Comparison of ENCODE assay signal across 8 mouse cellular contexts in the genomic region with DNA sequence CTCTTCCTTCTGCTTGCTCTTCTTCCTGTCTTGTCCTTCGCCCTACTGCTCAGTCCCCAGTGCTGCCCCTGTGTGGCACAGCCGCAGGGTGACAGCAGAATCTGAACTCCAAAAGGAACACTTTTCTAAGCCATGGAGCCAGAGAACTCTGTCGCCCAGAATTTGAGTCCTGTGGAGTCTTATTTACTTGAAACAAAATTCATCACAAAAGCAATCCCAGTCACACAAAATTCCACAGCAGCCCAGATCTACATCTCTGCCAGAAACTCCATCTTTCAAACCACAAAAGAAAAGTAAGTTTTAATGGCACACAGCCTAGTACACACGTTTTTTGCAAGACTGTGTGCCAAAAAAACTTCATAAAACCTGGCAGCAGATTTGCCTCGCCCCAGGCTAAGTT. TPM values are rescaled to one million over a fixed set of nuclear protein-coding genes. Genes with fewer than 3 reads are reported as not detected.
A peak's percentile ranks its signal among the peaks of the same experiment; 100 is the strongest.
DNase-seq lines count a peak whose midpoint lies in the region; TF ChIP-seq lines count a peak whose summit lies in the region.

No protein-coding gene starts in this region.

- no peak for DNase-seq in heart, embryonic 10.5 days (ENCODE audit: low spot score)
- no peak for DNase-seq in heart, adult 9 months (ENCODE audit: low spot score in 2 of 2)
- DNase-seq in CH12.LX (ENCODE audit: extremely low read depth): peak; percentile 52
- DNase-seq in cerebellum, adult 11 months: peak; percentile 29
- peak; percentile 36 to 42 for DNase-seq in heart, postnatal 14 days
- DNase-seq in lung, adult 2 months: peak; percentile 11
- peak; percentile 34 for DNase-seq in retina, postnatal 1 day
- DNase-seq in urinary bladder, adult 2 months (ENCODE audit: low spot score): no peak

- H3K36me3 ChIP-seq in heart, embryonic 10.5 days: peaks cover 11% of the 10 kb centered on the region
- peaks cover 6 to 38% of the 10 kb centered on the region in 2 experiments for H3K36me3 ChIP-seq in CH12.LX (replicated peaks in 1 of 2; ENCODE audit: control insufficient read depth in 1 of 2, insufficient read depth in 1 of 2, low read length in 1 of 2)

- peak overlapping the region; percentile 81; the same call in 1 of the 2 replicates for H3K4me2 ChIP-seq in CH12.LX (ENCODE audit: insufficient read depth, low read depth, poor library complexity, severe bottlenecking)

- TF ChIP-seq EP300 in CH12.LX (IDR thresholded peaks at IDR 0.05; ENCODE audit: low read length): no peak

- TF ChIP-seq CTCF in CH12.LX (conservative IDR thresholded peaks at IDR 0.05 in 1 of 2, IDR thresholded peaks at IDR 0.05 in 1 of 2; ENCODE audit: low read depth in 2 of 2, low read length in 2 of 2): peak in 1 of 2 experiments; percentile 65; a peak in 2 of 4 replicates
- TF ChIP-seq CTCF in lung, adult 2 months (IDR thresholded peaks at IDR 0.05; ENCODE audit: insufficient read depth, low read length): peak; percentile 71

- H3K9ac ChIP-seq in CH12.LX (ENCODE audit: insufficient read depth, low read depth): peak overlapping the region; percentile 3; the same call in 1 of the 2 replicates

- H3K9me3 ChIP-seq in heart, embryonic 10.5 days: no peaks in the 10 kb centered on the region
- no peaks in the 10 kb centered on the region for H3K9me3 ChIP-seq in CH12.LX (replicated peaks; ENCODE audit: low read length)

- H3K27me3 ChIP-seq in heart, embryonic 10.5 days (ENCODE audit: insufficient read depth, poor library complexity, severe bottlenecking): no peaks in the 10 kb centered on the region
- no peaks in the 10 kb centered on the region for H3K27me3 ChIP-seq in CH12.LX (replicated peaks)

- in situ Hi-C loops in CH12.LX (cut with MboI; ENCODE audit: low pct_ligation_motif_present, low pct_unique_long_range_greater_than_20kb, low sequenced_read_pairs): no loop called here

- H3K4me3 ChIP-seq in heart, embryonic 10.5 days: peak overlapping the region; percentile 12; the same call in 1 of the 2 replicates
- peak overlapping the region; percentile 35 to 48 (median 42) for H3K4me3 ChIP-seq in CH12.LX (replicated peaks in 1 of 3; ENCODE audit: low read depth in 2 of 3, low read length in 2 of 3, poor library complexity in 1 of 3)
- peak overlapping the region; percentile 53 for H3K4me3 ChIP-seq in lung, adult 2 months (replicated peaks; ENCODE audit: extremely low read depth, low read depth, low read length)

- dilution Hi-C loops in CH12.LX (cut with MboI; ENCODE audit: extremely low pct_ligation_motif_present, extremely low pct_unique_long_range_greater_than_20kb, low sequenced_read_pairs): no loop called here

- intact Hi-C loops in heart, postnatal 14 days (cut with DNase I): no loop called here

- 0 out of 2 replicates have a peak overlapping the region, but pooled peaks have one; percentile 22 for H3K27ac ChIP-seq in heart, embryonic 10.5 days
- no peak overlapping the region for H3K27ac ChIP-seq in CH12.LX (ENCODE audit: insufficient read depth, low read depth)

- peaks cover 11% of the 10 kb centered on the region for H3K79me2 ChIP-seq in CH12.LX (replicated peaks; ENCODE audit: control insufficient read depth, extremely low read depth, insufficient read depth, poor library complexity, severe bottlenecking)

- peaks cover 37% of the 10 kb centered on the region for H3K4me1 ChIP-seq in heart, embryonic 10.5 days
- H3K4me1 ChIP-seq in CH12.LX (ENCODE audit: control insufficient read depth in 1 of 2, insufficient read depth in 2 of 2): peaks cover 5 to 31% of the 10 kb centered on the region in 2 experiments
- H3K4me1 ChIP-seq in lung, adult 2 months (ENCODE audit: control insufficient read depth, insufficient read depth, low read length): peaks cover 11% of the 10 kb centered on the region

- TF ChIP-seq RAD21 in CH12.LX (IDR thresholded peaks at IDR 0.05; ENCODE audit: low read depth, low read length): no peak; the same call in 1 of the 2 replicates

- 43% methylated on average over 5 of the region's 5 CpGs for WGBS in heart, embryonic 10.5 days
- WGBS in lung, adult 2 months: 14% methylated on average over 5 of the region's 5 CpGs

- peak; percentile 44; the same call in 1 of the 2 replicates for TF ChIP-seq POLR2A in CH12.LX (IDR thresholded peaks at IDR 0.05; ENCODE audit: low read depth, low read length)
- peak; percentile 26; the same call in 1 of the 2 replicates for TF ChIP-seq POLR2A in lung, adult 2 months (IDR thresholded peaks at IDR 0.05; ENCODE audit: borderline replicate concordance, extremely low read depth, low read depth, low read length)

TF ChIP-seq in CH12.LX, 34 proteins besides CTCF, POLR2A, EP300 and RAD21:
- TF ChIP-seq POLR2AphosphoS2 (IDR thresholded peaks at IDR 0.05; ENCODE audit: low read depth, low read length): no peak
- peak; percentile 41 for TF ChIP-seq SMC3 (IDR thresholded peaks at IDR 0.05; ENCODE audit: low read depth, low read length)
- no peak for TF ChIP-seq TCF12 (IDR thresholded peaks at IDR 0.05; ENCODE audit: low read depth, low read length)
- peak; percentile 56; the same call in 1 of the 2 replicates for TF ChIP-seq ELF1 (IDR thresholded peaks at IDR 0.05; ENCODE audit: low read depth, low read length)
TF ChIP-seq in CH12.LX: peak in this region for 2.

RNA-seq across cellular contexts. Expression of gene Fbxl17, which starts 6.5 kb away (rescaled TPM):
- 3.2 and 4.2 TPM in 2 replicates for polyA plus RNA-seq in heart, embryonic 10.5 days (2016; fragmentation: Nextera tagmentation; extraction: Ambion mirVana)
- 4.0 and 4.5 TPM in 2 replicates for total RNA-seq in CH12.LX (2012; rRNA removed)
- total RNA-seq in CH12.LX (2014; rRNA removed): 4.3 and 4.5 TPM in 2 replicates
- 4.7 and 6.9 TPM in 2 replicates for polyA plus RNA-seq in CH12.LX (2012; ENCODE audit: insufficient read length, low read depth)
- total RNA-seq in heart, postnatal 14 days (2021): 10 to 100 TPM; 28.5 to 29.5 TPM
- polyA plus RNA-seq in lung, adult 2 months (2012; rRNA removed): 7.5 and 7.9 TPM in 2 replicates
- 11.8 and 14.0 TPM in 2 replicates for polyA plus RNA-seq in urinary bladder, adult 2 months (2012; rRNA removed)

Comparison
In these comparisons a context has a peak if more than half of its experiments do, and no peak if none do; other contexts are left out.
1. DNase-seq: peak in CH12.LX (single experiment), cerebellum, adult 11 months (single experiment), heart, postnatal 14 days (2 of 2), lung, adult 2 months (single experiment) and retina, postnatal 1 day (single experiment); none in heart, embryonic 10.5 days (single experiment), heart, adult 9 months (0 of 2) and urinary bladder, adult 2 months (single experiment).
2. Peak in every context shown above with its lines, with median percentiles within 50 percentile points of each other: H3K4me3 ChIP-seq.